Mouse (Mus musculus): Measurements from ENCODE around the gene Pip4k2c. TPM values are rescaled to one million over a fixed set of nuclear protein-coding genes. Genes with fewer than 3 reads are reported as not detected.
"Not testable (repeated sequence)": the region's sequence is repeated elsewhere in the genome, so short reads cannot be mapped to it uniquely, and the experiment has no call there.

The Pip4k2c gene
- polyA plus RNA-seq, 1 experiment from 2014 or later: 22.9 TPM

DNA sequence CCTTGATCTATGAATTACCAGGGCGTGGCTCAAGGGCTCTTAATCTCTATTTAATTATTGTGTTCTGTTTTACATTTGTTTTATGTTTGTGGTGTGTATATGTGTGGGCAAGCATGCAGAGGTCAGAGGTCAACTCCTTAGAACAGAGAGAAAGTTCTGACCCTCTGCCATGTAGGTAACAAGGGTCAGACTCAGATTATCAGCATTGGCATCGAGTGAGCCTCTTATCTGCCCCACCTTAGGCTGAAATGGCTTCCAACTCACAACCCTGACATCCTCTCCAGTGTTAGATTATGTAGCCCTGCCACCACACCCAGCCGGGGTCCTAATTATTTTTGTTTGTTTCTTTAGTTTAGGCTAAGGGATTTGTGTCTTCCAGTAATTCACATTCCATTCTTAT is 52.9 kb downstream of the Pip4k2c start:
- Histone ChIP-seq H3K9me3 (ENCODE audit: control insufficient read depth, low read depth, low read length) (no peaks in the 10 kb centered on the region), H3K27me3 (ENCODE audit: control insufficient read depth, insufficient read depth, low read length) (no peaks in the 10 kb centered on the region), H3K4me1 (ENCODE audit: control insufficient read depth, insufficient read depth, low read length) (no peaks in the 10 kb centered on the region), H3K4me2 (replicated peaks; ENCODE audit: low read depth, low read length) (no peak overlapping the region), H3K27ac (ENCODE audit: low read length) (no peak overlapping the region), H3K9ac (replicated peaks; ENCODE audit: low read depth, low read length) (no peak overlapping the region), H3K36me3 (ENCODE audit: control insufficient read depth, insufficient read depth, low read length) (no peaks in the 10 kb centered on the region), H3K4me3 (ENCODE audit: low read depth, low read length) (no peak overlapping the region)
- WGBS: 65% methylated on average over 3 of the region's 3 CpGs
- no peak for ATAC-seq (ENCODE audit: insufficient number of reproducible peaks, insufficient read depth, low FRiP score, low read depth)

GRCm38 (mm10) chr10:127156511-127156910 is 54.9 kb downstream of the Pip4k2c start:
- WGBS: 45% methylated on average over 1 of the region's 1 CpGs
- no peak for ATAC-seq (ENCODE audit: insufficient number of reproducible peaks, insufficient read depth, low FRiP score, low read depth)
- no peak overlapping the region for H3K4me2 ChIP-seq (replicated peaks; ENCODE audit: low read depth, low read length)
- H3K4me3 ChIP-seq (ENCODE audit: low read depth, low read length): no peak overlapping the region
- H3K9ac ChIP-seq (replicated peaks; ENCODE audit: low read depth, low read length): no peak overlapping the region
- H3K4me1 ChIP-seq (ENCODE audit: control insufficient read depth, insufficient read depth, low read length): no peaks in the 10 kb centered on the region
- H3K27ac ChIP-seq (ENCODE audit: low read length): no peak overlapping the region; the same call in 1 of the 2 replicates
- H3K27me3 ChIP-seq (ENCODE audit: control insufficient read depth, insufficient read depth, low read length): no peaks in the 10 kb centered on the region
- no peaks in the 10 kb centered on the region for H3K9me3 ChIP-seq (ENCODE audit: control insufficient read depth, low read depth, low read length)
- no peaks in the 10 kb centered on the region for H3K36me3 ChIP-seq (ENCODE audit: control insufficient read depth, insufficient read depth, low read length)

DNA sequence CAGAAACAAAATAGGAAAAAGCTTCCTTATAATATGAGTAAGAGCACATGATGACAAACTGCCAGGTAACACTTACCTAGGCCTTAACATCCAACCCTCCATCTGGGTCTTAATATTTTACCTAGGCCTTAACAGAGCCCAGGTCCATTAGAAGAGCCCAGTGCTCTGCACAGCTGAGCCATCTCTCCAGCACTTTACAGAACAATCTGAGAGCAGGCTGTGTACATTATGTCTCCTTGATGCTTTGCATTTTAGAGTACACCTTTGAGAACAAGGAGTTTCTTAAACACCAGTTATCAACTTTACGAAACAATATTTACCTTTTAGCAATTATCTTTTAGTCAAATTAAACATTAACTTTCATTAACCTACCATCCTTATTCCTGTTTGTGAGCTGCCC is 55.3 kb downstream of the Pip4k2c start:
- Histone ChIP-seq H3K9ac (replicated peaks; ENCODE audit: low read depth, low read length) (no peak overlapping the region), H3K27ac (ENCODE audit: low read length) (0 out of 2 replicates have a peak overlapping the region, but pooled peaks have one; percentile 6), H3K4me3 (ENCODE audit: low read depth, low read length) (no peak overlapping the region), H3K9me3 (ENCODE audit: control insufficient read depth, low read depth, low read length) (no peaks in the 10 kb centered on the region), H3K4me1 (ENCODE audit: control insufficient read depth, insufficient read depth, low read length) (no peaks in the 10 kb centered on the region), H3K4me2 (replicated peaks; ENCODE audit: low read depth, low read length) (no peak overlapping the region), H3K27me3 (ENCODE audit: control insufficient read depth, insufficient read depth, low read length) (no peaks in the 10 kb centered on the region), H3K36me3 (ENCODE audit: control insufficient read depth, insufficient read depth, low read length) (no peaks in the 10 kb centered on the region)
- ATAC-seq (ENCODE audit: insufficient number of reproducible peaks, insufficient read depth, low FRiP score, low read depth): no peak; the same call in 1 of the 2 replicates
- WGBS: 58% methylated on average over 1 of the region's 1 CpGs

- ATAC-seq (ENCODE audit: insufficient number of reproducible peaks, insufficient read depth, low FRiP score, low read depth): no peak
- H3K4me1 ChIP-seq (ENCODE audit: control insufficient read depth, insufficient read depth, low read length): no peaks in the 10 kb centered on the region
- H3K4me2 ChIP-seq (replicated peaks; ENCODE audit: low read depth, low read length): no peak overlapping the region
- no peaks in the 10 kb centered on the region for H3K9me3 ChIP-seq (ENCODE audit: control insufficient read depth, low read depth, low read length)
- no peak overlapping the region for H3K4me3 ChIP-seq (ENCODE audit: low read depth, low read length)
- no peak overlapping the region for H3K9ac ChIP-seq (replicated peaks; ENCODE audit: low read depth, low read length)
- H3K27ac ChIP-seq (ENCODE audit: low read length): no peak overlapping the region; the same call in 1 of the 2 replicates
- no peaks in the 10 kb centered on the region for H3K36me3 ChIP-seq (ENCODE audit: control insufficient read depth, insufficient read depth, low read length)
- WGBS: 85% methylated on average over 5 of the region's 5 CpGs
- no peaks in the 10 kb centered on the region for H3K27me3 ChIP-seq (ENCODE audit: control insufficient read depth, insufficient read depth, low read length)
Observed at GRCm38 (mm10) chr10:127154652-127155051, 56.7 kb downstream of the Pip4k2c start.

GRCm38 (mm10) chr10:127154241-127154640 is 57.1 kb downstream of the Pip4k2c start:
- H3K9ac ChIP-seq (replicated peaks; ENCODE audit: low read depth, low read length): no peak overlapping the region
- H3K4me3 ChIP-seq (ENCODE audit: low read depth, low read length): no peak overlapping the region

GRCm38 (mm10) chr10:127153323-127153722 is 58.1 kb downstream of the Pip4k2c start:
- H3K4me1 ChIP-seq (ENCODE audit: control insufficient read depth, insufficient read depth, low read length): no peaks in the 10 kb centered on the region
- H3K27ac ChIP-seq (ENCODE audit: low read length): no peak overlapping the region
- H3K36me3 ChIP-seq (ENCODE audit: control insufficient read depth, insufficient read depth, low read length): no peaks in the 10 kb centered on the region
- WGBS: 96% methylated on average over 7 of the region's 7 CpGs
- no peak overlapping the region for H3K9ac ChIP-seq (replicated peaks; ENCODE audit: low read depth, low read length)
- H3K4me3 ChIP-seq (ENCODE audit: low read depth, low read length): no peak overlapping the region
- no peaks in the 10 kb centered on the region for H3K27me3 ChIP-seq (ENCODE audit: control insufficient read depth, insufficient read depth, low read length)
- no peak overlapping the region for H3K4me2 ChIP-seq (replicated peaks; ENCODE audit: low read depth, low read length)
- H3K9me3 ChIP-seq (ENCODE audit: control insufficient read depth, low read depth, low read length): no peaks in the 10 kb centered on the region
- ATAC-seq (ENCODE audit: insufficient number of reproducible peaks, insufficient read depth, low FRiP score, low read depth): no peak

More at GRCm38 (mm10) chr10:127154241-127154640, 57.1 kb downstream of the Pip4k2c start:
- Histone ChIP-seq H3K4me2 (replicated peaks; ENCODE audit: low read depth, low read length) (no peak overlapping the region), H3K27ac (ENCODE audit: low read length) (no peak overlapping the region), H3K27me3 (ENCODE audit: control insufficient read depth, insufficient read depth, low read length) (no peaks in the 10 kb centered on the region), H3K9me3 (ENCODE audit: control insufficient read depth, low read depth, low read length) (no peaks in the 10 kb centered on the region), H3K36me3 (ENCODE audit: control insufficient read depth, insufficient read depth, low read length) (no peaks in the 10 kb centered on the region), H3K4me1 (ENCODE audit: control insufficient read depth, insufficient read depth, low read length) (no peaks in the 10 kb centered on the region)
- 94% methylated on average over 2 of the region's 2 CpGs for WGBS
- no peak for ATAC-seq (ENCODE audit: insufficient number of reproducible peaks, insufficient read depth, low FRiP score, low read depth)

DNA sequence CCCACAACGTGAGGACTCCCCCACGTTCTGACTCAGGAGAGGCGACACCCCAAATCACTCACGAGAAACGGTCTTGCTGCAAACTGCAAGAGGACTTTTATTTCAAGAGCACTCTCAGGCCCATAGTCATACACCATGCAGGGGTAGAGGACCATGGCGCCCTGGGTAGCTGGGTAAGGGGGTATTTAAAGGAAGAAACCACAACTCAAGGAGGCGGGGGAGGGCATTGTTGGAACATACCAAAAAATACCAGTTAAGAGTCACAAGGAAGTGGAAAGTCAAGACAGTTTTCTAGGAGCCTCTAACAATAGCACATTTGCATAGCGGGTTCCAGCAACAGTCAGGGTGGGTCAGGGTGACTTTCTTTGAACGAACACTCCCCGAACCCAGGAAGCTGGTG is 58.8 kb downstream of the Pip4k2c start:
- H3K4me1 ChIP-seq (ENCODE audit: control insufficient read depth, insufficient read depth, low read length); H3K27ac ChIP-seq (ENCODE audit: low read length); ATAC-seq (ENCODE audit: insufficient number of reproducible peaks, insufficient read depth, low FRiP score, low read depth); H3K9ac ChIP-seq (replicated peaks; ENCODE audit: low read depth, low read length); H3K27me3 ChIP-seq (ENCODE audit: control insufficient read depth, insufficient read depth, low read length); H3K4me3 ChIP-seq (ENCODE audit: low read depth, low read length); H3K36me3 ChIP-seq (ENCODE audit: control insufficient read depth, insufficient read depth, low read length); H3K9me3 ChIP-seq (ENCODE audit: control insufficient read depth, low read depth, low read length); H3K4me2 ChIP-seq (replicated peaks; ENCODE audit: low read depth, low read length): not testable (repeated sequence)
- 84% methylated on average over 10 of the region's 10 CpGs for WGBS

- WGBS: 84% methylated on average over 3 of the region's 3 CpGs
- not testable (repeated sequence) for H3K4me3 ChIP-seq (ENCODE audit: low read depth, low read length); H3K9ac ChIP-seq (replicated peaks; ENCODE audit: low read depth, low read length); H3K4me1 ChIP-seq (ENCODE audit: control insufficient read depth, insufficient read depth, low read length); H3K27me3 ChIP-seq (ENCODE audit: control insufficient read depth, insufficient read depth, low read length); H3K4me2 ChIP-seq (replicated peaks; ENCODE audit: low read depth, low read length); ATAC-seq (ENCODE audit: insufficient number of reproducible peaks, insufficient read depth, low FRiP score, low read depth); H3K36me3 ChIP-seq (ENCODE audit: control insufficient read depth, insufficient read depth, low read length); H3K27ac ChIP-seq (ENCODE audit: low read length); H3K9me3 ChIP-seq (ENCODE audit: control insufficient read depth, low read depth, low read length)
Observed at GRCm38 (mm10) chr10:127151233-127151632, 60.2 kb downstream of the Pip4k2c start.

DNA sequence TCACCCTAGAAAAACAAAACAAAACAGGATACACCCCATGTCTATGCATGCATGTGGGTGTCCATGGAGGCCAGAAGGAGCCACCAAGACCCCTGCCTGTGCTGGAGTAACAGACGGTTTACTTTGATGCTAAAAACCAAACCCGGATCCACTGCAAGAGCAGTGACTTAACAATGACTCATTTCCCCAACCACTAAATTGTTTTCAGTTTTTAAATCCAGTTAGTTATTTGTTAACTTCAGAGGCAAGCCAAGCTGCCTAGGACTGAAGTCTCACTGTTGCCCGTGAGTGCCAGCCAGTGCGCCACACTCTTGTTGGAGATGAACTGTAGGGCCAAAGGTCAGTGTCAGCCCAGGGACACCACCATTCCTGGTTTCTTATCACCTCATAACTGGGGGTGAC is 60.9 kb downstream of the Pip4k2c start:
- no peaks in the 10 kb centered on the region for H3K27me3 ChIP-seq (ENCODE audit: control insufficient read depth, insufficient read depth, low read length)
- no peak overlapping the region for H3K4me3 ChIP-seq (ENCODE audit: low read depth, low read length)
- no peaks in the 10 kb centered on the region for H3K36me3 ChIP-seq (ENCODE audit: control insufficient read depth, insufficient read depth, low read length)
- WGBS: 78% methylated on average over 4 of the region's 4 CpGs
- H3K27ac ChIP-seq (ENCODE audit: low read length): no peak overlapping the region
- H3K4me1 ChIP-seq (ENCODE audit: control insufficient read depth, insufficient read depth, low read length): no peaks in the 10 kb centered on the region
- ATAC-seq (ENCODE audit: insufficient number of reproducible peaks, insufficient read depth, low FRiP score, low read depth): no peak
- no peak overlapping the region for H3K9ac ChIP-seq (replicated peaks; ENCODE audit: low read depth, low read length)
- no peak overlapping the region for H3K4me2 ChIP-seq (replicated peaks; ENCODE audit: low read depth, low read length)
- no peaks in the 10 kb centered on the region for H3K9me3 ChIP-seq (ENCODE audit: control insufficient read depth, low read depth, low read length)
